Mouse (Mus musculus) ES-E14 (cell line): ENCODE data around the gene Pkp3.

Experiments
- HCFC1 ChIP-seq: IDR thresholded peaks from 2 replicates; pipeline ENCODE4 v1.6.1; 2012; ENCODE audit warnings: low read length, inconsistent platforms, borderline replicate concordance; ENCODE audit not compliant: insufficient read depth
- ZC3H11A ChIP-seq: IDR thresholded peaks from 2 replicates; pipeline ENCODE4 v1.6.1; 2012; ENCODE audit warnings: low read depth, mild to moderate bottlenecking, inconsistent platforms, low read length, borderline replicate concordance

DNA sequence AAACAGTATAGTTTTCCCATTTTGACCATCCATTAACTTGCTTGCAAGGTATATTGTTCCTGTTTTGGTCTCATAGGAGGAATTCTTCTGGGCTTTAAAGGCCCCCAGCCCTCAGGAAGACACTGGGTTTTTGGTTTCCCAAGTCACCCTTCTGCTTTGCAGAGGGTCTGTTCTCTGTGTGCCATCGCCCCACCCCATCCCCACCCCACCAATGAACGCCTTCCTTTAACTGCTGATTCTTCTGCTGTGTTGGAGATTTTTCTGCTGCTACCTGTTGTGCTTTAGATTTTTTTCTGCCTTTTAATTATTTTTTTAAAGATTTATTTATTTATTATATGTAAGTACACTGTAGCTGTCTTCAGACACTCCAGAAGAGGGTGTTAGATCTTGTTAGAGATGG lies 49.2 kb upstream of the Pkp3 start, which contains the start of gene Gm17387:
- TF ChIP-seq ZC3H11A, result no peak
- TF ChIP-seq HCFC1, result no peak
